Mouse (Mus musculus) brain, embryonic 14.5 days (tissue): ENCODE data around the gene Eef1g. TPM values are rescaled to one million over a fixed set of nuclear protein-coding genes. Genes with fewer than 3 reads are reported as not detected.

Experiments used
- DNase-seq: peaks from one replicate; pipeline ENCODE4 v3.0.0-alpha.2; 2011; ENCODE audit warnings: low read depth
- CTCF ChIP-seq: fragments of 200-500 bp; IDR thresholded peaks from 2 replicates; pipeline ENCODE4 v1.5.1; 2012; ENCODE audit warnings: inconsistent platforms, mild to moderate bottlenecking, moderate library complexity, borderline replicate concordance; ENCODE audit not compliant: insufficient read depth, insufficient read length; ENCODE audit errors: extremely low read depth
- POLR2A ChIP-seq: fragments of 200-500 bp; IDR thresholded peaks from 2 replicates; pipeline ENCODE4 v1.6.1; 2012; ENCODE audit warnings: mild to moderate bottlenecking, inconsistent platforms, borderline replicate concordance; ENCODE audit not compliant: poor library complexity, insufficient read depth, insufficient read length, severe bottlenecking; ENCODE audit errors: extremely low read depth
- polyA plus RNA-seq: library from polyadenylated mRNA; depleted of rRNA; stranded (reverse); fragments of >200 nt; gene quantifications from 2 replicates; pipeline ENCODE4 v1.2.3, GENCODE M21; 2012; rRNA removed

Eef1g gene
- polyA plus RNA-seq, result 371 and 527 TPM in 2 replicates

DNA sequence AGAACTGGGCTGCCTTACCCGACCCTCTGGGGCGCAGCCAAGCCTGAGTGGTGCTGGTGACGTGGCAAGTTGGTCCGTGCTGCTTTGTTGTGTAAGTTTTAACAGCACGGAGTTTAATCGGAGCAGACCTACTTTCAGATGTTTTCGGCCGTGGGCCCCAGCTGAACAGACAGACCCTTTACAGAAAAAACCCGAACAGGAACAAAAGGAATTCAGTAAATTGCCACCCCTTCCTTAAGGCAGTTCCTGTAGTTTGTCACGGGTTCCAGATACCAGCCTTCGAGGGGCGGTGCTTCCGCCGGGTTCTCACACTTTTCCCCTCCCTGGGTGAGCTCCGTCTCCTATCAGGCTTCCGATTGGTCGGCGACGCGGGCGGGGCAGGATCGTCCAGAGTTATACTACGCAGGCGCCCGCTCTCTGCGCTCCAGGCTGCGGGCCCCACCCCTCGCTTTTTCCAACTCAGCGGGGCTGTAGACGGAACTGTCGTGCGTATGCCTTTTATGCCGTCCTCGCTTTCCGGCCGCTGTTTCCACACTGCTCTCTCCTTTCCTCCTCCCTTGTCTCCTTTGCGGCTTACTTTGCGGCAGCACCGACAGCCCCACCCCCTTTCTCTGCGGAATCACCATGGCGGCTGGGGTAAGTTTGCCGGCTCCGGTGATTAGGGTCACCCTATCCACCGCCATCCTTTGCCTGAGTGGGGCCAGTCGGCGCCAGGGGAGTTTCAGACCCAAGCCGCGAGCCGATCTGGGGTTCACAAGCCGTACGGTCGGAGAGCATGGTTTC lies at the start of gene Eef1g:
Gene Eef1g (plus strand): TSS at position 452 of the 783 bp plus-strand sequence.
- TF ChIP-seq CTCF, result no peak
- no peak for TF ChIP-seq POLR2A
- DNase-seq, result peak; percentile 100

DNA sequence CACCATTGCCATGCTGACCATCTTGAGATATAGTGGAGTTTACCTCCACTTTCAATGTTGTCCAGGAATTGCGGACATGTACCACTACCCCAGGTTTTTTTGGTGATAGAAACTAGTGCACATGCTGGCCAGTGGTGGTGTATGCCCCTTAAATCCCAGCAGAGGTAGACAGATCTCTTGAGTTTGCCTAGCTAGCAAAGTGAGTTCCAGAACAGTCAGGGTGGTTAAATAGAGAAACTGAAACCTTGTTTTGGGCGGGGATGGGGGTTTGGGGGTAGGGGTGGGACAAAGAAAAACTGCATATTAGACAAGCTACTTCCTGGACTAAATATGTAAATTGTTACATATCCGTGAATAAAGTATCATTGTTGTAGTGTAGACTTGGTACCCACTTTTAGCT lies 47.8 kb upstream of the Eef1g start:
- TF ChIP-seq POLR2A (no peak), CTCF (no peak)
- no peak for DNase-seq

DNA sequence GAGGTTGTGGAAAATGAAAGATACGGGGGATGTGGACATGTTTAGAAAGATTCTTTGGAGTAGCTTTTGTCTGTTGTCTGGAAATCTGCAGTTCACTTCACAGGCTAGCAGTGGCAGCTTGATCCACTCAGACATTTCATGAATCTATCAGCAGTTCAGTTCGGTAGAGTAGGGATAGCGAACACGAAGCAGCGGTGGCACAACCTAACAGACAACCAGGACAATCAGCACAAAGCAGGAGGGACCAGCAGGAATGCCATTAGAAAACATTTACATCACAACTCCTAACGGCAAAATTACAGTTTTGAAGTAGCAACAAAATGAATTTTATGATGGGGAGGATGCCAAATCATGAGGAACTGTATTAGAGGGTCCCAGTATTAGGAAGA lies 47.2 kb upstream of the Eef1g start:
- DNase-seq, result no peak
- no peak for TF ChIP-seq CTCF
- TF ChIP-seq POLR2A, result no peak

DNA sequence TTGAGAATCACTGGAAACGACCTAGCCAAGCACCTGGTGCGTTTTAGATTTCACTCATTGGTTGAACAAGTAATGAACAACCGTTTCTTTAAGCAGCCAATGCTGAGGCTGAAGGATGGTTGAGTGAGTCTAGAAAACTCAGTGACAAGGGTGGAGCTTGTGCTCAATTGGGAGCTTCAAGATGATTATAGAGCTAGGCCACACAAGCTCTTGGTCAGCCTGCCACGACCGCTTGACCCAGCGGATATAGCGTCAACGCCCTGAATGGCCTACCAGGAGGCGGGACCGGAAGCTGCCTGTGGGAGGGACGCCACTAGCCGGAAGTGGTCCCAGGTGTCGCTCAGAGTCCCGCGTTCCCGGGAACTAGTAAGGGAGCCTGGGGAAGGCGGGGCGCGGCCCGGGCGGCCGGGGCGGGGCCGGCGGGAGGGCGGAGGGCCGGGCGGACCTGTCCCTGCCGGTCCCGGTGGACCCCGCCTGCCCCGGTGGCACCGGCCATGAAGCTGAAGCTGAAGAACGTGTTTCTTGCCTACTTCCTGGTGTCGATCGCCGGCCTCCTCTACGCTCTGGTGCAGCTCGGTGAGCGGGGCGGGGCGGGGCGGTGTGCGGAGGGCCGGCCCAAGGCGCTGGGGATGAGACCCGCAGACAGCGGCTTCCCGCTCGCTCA lies 46.6 kb upstream of the Eef1g start, which contains the start of gene B3gat3:
Gene B3gat3 (plus strand): TSS at position 302 of the 664 bp plus-strand sequence.
- TF ChIP-seq CTCF, result no peak
- peak; percentile 31; the same call in 1 of the 2 replicates for TF ChIP-seq POLR2A
- peak; percentile 96 for DNase-seq

DNA sequence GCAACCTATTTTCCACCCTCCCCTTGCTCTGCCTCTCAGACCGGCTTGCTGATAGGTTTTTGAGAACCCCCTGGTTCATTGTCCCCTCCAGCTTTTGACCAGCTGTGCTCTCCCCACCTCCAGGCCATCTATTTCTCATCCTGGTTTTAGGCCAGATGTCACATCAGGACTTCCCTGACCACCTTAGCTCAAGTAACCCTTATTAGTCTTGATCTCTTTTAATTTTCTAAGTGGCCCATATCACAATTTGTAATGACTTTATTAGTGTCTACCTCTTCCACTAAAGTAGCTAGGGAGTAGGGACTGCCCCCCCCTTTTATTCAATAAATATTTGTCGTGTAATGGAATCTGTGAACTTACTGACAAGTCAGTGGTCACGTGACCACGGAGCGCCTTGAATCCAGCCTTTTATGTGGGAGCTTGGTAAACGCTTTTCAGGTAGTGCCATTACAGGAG lies 46.0 kb upstream of the Eef1g start:
- TF ChIP-seq CTCF (no peak), POLR2A (no peak)
- peak; percentile 73 for DNase-seq

DNA sequence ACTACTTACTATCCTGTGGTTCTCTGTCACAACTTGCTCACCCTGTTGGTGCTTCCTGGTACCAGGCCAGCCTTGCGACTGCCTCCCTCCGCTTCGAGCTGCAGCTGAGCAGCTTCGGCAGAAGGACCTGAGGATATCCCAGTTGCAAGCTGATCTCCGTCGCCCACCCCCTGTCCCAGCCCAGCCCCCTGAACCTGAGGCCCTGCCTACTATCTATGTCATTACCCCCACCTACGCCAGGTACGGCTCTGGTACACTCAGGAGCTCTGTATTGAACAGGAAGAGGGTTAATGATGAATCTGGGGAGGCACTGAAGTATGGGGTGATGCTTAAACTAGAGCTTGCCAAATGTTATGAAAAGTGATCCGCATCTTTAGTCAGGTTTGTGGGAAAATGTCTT lies 45.1 kb upstream of the Eef1g start:
- TF ChIP-seq CTCF (no peak), POLR2A (no peak)
- no peak for DNase-seq

DNA sequence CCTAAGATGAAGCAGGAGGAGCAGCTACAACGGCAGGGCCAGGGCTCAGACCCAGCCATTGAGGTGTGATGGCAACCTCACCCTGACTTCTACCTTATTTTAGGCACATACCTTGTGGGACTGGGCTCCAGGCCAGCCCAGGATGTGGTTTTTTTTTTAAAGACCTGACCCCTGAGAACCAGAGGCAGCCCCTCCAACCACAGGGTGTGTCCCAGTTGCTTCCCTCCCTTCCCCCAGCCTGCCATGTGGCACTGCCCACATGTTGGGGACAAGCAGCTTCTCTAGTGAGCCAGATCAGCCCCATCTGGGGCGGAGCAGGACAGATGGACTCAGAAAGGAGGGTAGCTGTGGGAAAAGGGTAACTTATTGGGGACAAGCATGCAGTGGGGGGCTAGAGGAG lies 40.1 kb upstream of the Eef1g start:
- TF ChIP-seq CTCF, result no peak
- no peak for TF ChIP-seq POLR2A
- DNase-seq, result no peak

DNA sequence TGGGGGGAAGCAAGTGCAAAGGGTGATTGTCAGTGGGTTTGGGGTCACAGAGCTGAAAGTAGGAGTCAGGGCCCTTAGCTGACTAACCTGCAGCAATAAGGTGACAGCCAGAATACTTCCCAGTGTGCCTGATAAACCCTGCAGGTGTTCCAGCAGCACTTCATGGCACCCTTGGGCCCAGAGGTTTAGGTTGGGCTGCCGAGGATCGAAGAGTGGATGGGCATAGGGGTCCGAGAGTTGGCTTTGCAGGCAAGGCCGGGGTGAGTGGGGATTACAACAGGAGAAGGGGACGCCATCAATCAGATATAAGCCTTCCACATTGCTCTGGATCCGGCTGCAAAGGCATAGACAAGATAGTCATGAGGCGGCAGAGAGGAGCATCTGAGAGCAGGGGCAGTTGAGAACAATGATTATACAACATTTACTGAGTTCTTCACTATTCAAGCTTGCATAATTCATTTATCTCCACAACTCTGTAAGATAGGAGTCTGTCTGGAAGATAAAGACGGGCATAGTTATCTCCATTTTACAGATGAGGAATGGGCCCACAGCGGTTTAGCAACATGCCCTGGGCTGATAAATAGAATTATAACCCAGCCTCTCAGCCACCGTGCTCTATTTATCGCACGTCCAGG lies 38.8 kb upstream of the Eef1g start:
- DNase-seq, result no peak

DNA sequence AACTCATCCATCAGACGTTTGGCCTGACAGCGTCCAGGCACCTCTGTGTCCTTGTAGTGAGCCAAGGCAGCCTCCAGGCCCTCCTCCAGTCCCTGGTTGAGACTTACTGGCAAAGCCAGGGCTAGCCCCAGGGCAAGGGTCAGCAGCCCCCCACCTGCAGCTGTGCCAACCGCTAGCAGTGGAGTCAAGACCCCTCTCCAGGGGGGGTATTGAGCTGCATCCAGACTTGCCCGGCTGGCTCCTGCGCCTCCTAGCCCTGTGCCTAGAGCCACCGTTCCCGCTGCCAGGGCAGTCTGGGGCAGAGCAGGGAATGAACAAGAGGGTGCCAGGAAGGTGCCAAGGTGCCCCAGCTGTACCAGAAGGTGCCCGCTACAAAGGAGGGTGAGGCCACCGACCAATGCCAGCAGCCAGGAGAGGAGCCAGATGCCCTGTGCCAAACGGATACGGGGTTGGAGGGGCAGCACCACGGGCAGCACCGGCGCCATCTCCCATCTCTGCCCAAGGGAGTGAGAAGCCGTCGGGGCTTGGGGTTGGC lies 38.1 kb upstream of the Eef1g start:
- TF ChIP-seq POLR2A, result no peak
- TF ChIP-seq CTCF, result no peak

More for the DNA sequence above, 38.8 kb upstream of the Eef1g start:
- TF ChIP-seq CTCF, result no peak
- TF ChIP-seq POLR2A, result no peak

DNA sequence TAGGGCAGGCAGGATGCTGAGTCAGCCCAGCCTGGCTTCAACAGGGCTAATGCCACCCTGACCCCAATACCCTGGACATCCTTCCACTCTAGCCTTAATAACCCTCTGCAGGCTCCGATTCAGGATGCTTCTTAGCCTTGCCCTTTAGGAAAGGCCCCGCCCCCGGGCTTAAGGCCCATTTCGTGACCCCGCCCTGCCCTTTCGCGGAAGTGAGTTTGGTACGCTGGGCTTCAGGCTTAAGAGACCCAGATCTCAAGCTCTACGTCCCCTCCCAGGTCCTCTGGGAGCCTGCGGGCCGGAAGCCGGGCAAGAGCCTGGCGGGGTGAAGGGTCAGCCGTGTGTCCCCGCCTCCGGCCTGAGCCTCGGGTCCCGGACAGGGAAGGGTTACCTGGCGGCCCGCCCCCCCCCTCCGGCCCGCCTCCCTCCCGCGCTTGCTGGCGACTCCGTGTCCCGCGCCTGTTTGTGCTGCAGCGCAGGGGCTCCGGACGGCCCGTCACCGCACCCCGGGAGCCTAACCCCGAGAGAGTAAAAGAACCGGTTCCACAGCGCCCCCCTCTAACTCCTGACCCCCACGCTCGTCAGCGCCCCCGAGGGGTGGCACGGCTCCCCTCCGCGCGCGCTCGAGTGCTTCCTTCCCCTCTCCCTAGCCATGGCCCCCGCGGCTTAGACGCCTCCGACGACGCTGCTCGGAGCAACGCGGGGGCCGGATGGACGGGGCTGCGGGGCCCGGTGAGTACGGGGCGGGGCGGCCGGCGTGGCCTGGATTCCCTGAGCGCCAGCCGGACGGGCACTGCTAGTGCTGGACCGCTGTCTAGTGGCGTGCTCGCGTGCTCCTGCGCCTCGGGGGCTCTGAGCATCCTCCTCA lies 37.4 kb upstream of the Eef1g start, which contains the start of the genes Rom1 and Eml3:
Gene Rom1 (minus strand): TSS at position 133 of the 865 bp plus-strand sequence.
Gene Eml3 (plus strand): TSS at position 329 of the 865 bp plus-strand sequence.
- DNase-seq, result peak; percentile 64
- TF ChIP-seq CTCF (0 out of 2 replicates have a peak, but pooled peaks have one; percentile 25), POLR2A (no peak)

More for the DNA sequence above, 38.1 kb upstream of the Eef1g start:
- no peak for DNase-seq

DNA sequence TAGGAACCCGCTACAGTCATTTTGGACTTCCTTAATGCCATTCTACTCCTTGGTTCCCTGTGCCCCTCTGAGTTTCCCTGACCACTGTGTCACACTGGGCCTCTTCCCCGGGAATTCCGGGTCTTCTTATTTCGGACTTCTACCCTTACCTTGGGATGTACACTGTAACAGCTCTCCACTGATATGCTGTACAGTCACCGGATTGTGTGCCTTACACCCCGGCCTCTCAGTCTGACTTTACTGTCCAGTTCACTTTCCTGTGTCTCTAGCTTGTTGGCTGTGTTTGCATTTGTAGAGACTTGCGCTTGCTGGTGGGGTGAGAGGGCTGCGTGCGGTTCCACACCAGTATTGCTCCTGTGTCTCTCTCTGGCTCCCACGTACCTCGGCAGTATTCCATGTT lies 36.7 kb upstream of the Eef1g start:
- DNase-seq, result no peak
- TF ChIP-seq CTCF (no peak), POLR2A (no peak)

DNA sequence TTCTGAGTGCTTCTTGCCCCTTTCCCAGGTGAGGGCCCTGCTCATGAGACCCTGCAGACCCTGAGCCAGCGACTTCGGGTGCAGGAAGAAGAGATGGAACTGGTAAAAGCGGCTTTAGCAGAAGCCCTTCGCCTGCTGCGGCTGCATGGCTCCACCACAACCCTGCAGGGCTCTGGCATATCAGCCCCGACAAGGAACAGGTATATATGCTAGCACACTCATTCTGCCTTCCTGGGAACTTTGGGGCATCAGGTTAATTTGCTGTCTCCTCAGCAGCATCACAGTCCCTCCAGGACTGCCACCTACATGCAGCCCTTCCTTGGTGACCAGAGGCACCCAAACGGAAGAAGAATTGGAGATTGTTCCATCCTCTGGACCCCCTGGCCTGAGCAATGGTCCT lies 36.1 kb upstream of the Eef1g start:
- no peak for DNase-seq
- no peak for TF ChIP-seq CTCF
- no peak for TF ChIP-seq POLR2A

DNA sequence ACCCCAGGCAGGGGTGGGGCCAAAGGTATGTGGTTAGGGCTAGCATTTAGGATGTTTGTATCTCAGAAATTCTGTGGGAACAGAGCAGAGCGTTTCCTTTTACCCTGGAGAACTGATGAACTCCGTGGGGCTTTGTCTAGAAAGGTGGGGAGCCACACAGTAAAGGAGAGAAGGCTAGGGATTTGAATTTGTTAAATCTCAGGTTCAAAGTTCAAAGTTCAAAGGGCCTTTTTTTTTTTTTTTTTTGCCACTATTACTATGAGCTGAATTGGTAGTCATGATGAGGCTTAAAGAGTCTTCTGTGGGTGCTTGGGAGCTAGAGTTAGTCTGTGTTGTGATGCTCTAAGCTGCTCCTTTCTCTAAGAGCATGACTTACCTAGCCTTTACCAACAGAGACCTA lies 30.1 kb upstream of the Eef1g start:
- no peak for DNase-seq
- TF ChIP-seq CTCF, result no peak
